Mouse (Mus musculus): ENCODE measurements around the gene Mns1. TPM values are rescaled to one million over a fixed set of nuclear protein-coding genes. Genes with fewer than 3 reads are reported as not detected.
A peak's percentile ranks its signal among the peaks of the same experiment; 100 is the strongest.
"Not testable (repeated sequence)": the region's sequence is repeated elsewhere in the genome, so short reads cannot be mapped to it uniquely, and the experiment has no call there.

Mns1 gene
- total RNA-seq (2022) = under 1 TPM in 3 of 4 experiments, not detected in 1; 0.12 to 0.22 (median 0.14) TPM

DNA sequence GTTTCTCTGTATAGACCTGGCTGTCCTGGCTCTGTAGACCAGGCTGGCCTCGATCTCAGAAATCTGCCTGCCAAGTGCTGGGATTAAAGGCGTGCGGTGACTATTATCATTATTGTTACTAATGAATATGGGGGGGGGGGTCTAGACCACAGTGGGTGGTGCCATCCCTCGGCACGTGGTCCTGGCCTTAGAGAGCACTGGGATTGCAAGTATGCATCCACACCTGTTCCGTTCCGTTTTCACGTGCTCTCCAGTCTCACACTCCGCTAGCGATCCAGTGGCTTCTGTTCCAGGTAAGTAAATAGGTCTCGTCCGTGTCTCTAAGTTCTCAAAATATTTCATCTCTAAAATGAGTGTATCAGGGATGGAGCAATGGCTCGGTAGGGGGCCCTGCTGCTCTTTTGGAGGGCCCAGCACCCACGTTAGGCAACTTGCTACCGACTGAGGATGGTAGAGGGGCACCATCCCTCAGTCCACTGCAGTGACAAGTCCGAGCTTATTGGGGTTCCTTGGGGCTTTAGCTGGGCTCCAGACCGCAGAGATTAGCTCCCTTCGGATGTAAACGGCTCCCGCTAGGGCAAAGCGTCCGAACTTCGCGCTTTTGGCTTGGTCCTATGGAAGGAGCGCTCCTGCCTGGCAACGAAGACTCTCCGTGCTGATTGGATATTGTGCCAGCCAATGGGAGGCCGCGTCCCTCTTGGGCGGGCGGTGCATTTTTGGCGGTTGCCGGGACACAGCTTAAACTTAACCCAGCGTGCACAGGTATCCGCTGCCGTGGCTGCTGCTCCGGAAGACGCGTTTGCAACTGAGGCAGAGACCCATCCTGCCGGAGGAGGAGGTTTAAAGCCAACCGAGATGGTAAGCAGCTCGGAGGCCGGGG, at the start of gene Mns1:
Gene Mns1 (plus strand): TSS at position 190 of the 880 bp plus-strand sequence.
- peak; percentile 95 for DNase-seq (ENCODE audit: low spot score)

DNA sequence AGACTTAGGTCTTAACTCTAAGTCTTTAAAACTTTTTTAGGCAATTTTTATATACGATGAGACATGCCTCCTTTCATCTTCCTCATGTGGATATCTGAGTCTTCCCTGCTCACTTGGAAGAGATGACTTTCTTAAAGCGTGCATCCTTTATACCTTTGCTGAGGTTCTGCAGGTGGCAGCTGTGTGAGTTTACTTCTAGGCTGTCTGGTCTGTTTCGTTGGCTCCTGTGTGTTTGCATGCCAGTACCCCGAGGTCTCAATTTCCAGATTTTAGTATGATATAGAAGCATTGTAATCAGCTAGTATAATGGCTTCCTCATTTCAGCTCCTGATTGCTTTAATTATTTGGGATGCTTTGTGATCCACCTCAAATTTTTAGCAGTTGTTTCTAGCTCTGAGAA, 48.9 kb upstream of the Mns1 start:
- DNase-seq (ENCODE audit: low spot score) = no peak

DNA sequence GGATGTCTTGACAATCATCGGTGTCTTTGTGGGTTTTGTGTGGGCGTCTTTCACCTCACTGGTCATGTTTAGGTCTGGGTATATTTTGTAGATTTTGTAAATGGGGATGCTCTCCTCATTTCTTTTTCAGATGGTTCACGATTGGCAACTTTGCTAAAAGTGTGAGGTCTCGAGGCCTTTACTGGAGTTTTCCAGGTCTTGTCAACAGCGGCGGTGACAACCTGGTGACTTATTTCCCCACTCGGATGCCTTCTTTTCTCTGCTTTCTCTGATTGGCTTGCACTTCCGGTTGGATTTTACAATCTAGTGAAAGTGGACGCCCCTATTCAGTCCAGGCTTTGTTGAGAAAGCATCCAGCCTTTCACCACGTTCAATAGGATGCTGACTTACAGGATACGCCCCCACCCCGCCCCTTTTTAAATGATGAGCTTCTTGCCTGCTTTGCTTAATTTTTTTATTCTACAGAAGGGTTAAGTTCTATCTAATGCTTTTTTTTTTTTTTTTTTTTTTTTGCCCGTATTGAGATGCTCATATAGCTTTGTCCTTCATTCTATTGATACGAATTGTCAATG, 48.3 kb upstream of the Mns1 start:
- no peak for DNase-seq (ENCODE audit: low spot score)

DNA sequence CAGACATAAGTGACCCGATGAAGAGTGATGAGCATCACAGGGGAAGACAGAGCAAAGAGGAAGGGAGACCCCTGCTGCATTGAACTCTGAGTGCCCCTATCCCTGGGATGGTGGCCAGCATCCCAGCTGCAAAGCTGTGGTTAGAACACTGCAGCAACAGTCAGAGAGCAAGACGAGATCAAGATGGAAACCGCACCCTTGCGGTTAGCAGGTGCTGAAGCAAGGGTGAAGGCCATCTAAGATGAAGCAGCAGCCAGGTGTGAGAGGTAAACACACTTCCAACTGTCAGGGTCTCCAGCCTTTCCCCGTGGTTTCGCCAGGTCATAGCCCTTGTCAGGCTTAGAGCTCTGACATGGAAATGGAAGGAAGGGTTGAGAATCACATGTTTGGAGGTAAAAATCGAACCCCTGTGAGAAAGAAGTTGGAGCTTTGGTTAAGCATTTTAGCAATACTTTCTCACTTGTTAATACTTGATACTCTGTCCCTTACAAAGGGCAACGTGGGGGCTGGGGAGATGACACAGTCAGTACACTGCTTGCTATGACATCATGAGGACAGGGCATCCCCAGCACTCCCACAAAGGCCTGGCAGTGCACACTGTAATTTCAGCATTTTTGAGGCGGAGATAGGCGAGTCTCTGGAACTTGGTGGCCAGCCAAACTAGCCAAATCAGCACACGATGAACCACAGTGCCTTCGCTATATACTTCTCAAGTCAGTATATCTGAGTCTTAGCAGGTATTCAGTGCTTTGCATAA, 47.3 kb upstream of the Mns1 start:
- DNase-seq (ENCODE audit: low spot score) = no peak

DNA sequence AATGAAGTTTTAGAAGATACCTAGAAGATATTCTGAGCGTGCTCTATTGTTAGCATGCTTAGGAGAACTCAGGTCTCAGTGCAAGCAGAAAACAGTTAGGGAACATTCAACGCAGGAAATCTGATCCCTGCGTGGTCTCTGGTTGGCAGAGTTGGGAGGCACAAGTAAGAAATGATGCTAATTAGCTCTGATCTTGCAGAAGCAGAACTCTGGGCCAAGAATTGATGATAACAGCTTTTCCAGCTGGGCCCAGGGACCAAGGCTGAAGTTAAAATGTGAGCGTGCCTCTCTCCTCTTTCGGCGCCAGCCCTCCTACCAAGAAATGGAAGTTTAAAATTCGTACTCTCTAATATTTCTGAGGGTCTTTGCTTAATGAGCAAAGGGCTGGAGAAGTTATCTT, 45.1 kb upstream of the Mns1 start:
- DNase-seq (ENCODE audit: low spot score) = no peak

DNA sequence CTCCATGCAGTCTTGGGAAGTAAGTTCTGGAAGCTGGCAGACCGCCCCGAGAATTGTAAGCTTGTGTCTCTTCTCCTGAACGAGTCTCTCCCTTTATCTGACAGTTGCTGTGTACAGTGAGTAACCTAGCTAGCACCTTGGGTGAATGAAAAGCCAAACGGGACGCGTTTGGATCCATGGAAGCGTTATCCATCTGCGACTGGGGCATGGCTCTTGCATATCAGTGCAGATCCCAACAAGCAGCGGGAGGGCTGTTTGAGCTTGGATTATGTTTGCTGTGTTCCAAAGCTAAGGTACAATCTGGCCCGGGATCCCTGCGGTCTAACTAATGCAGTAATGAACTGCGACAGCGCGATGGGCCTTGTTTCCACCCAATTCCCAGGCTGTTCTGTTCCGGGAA, 44.6 kb upstream of the Mns1 start:
- DNase-seq (ENCODE audit: low spot score) = no peak

DNA sequence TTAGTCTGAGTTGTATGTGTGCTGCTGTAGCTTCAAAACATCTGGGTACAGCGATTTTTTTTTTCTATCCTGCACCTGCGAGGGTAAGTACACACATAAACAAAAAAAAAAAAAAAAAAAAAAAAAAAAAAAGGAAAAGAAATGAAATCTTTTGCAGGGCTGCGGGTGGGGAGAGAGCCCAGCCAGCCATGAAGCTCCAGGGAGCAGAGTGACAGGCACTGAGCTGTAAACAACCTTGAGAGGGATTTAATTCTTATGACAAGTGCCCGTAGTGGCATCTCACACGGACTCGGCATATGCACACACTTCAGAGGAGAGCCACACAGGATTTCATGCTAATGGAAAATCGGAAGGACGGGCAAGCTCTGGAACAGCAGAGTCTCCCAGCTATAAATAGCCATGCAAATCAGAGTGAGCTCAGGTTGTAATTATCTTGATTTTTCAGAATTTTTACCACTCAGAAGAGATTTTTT, 43.9 kb upstream of the Mns1 start:
- no peak for DNase-seq (ENCODE audit: low spot score)

DNA sequence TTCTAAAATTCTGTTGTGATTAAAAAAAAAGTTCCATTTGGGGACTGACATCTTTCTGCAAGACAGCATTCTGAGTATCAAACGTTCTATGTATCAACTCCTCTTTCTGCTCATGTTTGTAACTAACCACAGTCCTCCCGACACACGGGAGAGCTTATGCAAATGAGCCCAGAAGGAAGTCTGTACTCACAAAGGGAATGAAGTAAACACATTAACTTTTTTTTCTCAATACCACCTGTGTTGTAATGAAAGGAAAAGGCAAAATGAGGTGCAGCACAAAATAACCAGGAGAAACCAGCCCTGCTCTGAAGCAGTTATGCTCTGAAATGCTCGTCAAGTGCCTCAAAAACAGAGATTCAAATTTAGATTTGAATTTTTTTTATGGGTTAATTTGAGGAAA, 37.7 kb upstream of the Mns1 start:
- DNase-seq (ENCODE audit: low spot score) = no peak

DNA sequence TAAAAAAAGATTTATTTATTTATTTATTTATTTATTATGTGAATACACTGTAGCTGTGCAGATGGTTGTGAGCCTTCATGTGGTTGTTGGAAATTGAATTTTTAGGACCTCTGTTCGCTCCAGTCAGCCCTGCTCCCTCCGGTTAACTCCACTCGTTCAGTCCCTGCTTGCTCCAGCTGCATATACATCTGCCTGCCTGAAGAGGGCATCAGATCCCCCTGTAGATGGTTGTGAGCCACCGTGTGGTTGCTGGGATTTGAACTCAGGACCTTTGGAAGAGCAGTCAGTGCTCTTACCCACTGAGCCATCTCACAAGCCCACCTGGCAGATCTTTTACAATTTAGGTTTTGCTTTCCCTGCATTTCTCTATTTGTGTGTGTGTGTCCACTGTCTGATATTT, 36.0 kb upstream of the Mns1 start:
- not testable (repeated sequence) for DNase-seq (ENCODE audit: low spot score)

DNA sequence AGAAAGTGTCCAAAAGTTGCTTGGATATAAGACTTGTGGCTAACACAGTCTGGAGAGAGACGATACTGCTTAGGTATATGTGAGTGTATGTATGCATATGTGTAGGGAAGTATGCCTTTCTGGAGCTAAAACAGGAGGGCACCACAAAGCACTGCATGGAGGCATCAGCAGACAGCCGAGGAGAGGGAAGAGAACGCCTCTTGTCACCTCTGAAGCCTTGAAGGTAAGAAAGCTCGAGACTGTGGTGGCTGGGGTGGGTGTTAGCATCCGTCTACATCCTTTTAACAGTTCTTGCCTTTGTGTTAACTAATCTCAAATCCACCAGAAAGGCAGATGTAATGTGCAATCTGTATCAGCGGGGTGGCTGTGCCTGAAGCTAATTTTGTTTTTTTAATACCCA, 34.4 kb upstream of the Mns1 start:
- DNase-seq (ENCODE audit: low spot score) = no peak

DNA sequence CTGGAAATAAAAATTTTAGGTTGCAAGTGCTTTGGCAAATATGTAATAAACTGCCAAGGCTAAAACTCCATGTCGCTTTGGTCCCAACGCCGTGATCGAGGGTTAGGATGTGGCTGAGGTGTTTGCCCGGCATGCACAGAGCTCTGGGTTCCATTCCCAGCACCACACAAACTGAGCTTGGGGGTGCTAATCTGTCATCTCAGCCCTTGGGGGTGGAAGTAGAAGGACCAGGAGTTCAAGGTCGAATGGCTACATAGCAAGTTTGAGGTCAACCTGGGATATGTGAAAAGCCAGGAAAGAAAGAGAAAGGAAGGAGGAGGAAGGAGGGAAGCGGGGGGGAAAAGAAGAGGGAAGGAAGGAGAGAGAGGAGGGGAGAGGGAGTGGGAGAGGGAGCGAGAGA, 33.4 kb upstream of the Mns1 start:
- DNase-seq (ENCODE audit: low spot score) = no peak

DNA sequence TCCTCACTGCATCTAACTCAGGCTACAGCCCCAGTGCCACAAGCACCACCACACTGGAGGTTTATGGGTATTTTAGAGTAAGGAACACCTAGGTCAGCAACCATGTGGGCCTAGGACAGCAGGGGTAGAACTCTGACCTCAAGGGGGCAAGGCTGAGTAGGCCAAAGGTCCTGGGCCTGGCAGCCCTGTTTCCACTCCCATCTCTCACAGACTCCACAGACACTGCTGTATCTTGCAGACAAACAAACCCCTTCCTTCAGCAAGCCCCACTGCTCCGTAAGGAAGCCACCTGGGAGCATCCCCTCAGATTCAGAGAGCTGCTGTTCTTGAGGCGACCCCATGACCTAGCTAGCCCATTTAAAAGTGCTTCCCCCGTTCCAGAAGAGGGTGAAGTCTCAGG, 32.9 kb upstream of the Mns1 start:
- no peak for DNase-seq (ENCODE audit: low spot score)

DNA sequence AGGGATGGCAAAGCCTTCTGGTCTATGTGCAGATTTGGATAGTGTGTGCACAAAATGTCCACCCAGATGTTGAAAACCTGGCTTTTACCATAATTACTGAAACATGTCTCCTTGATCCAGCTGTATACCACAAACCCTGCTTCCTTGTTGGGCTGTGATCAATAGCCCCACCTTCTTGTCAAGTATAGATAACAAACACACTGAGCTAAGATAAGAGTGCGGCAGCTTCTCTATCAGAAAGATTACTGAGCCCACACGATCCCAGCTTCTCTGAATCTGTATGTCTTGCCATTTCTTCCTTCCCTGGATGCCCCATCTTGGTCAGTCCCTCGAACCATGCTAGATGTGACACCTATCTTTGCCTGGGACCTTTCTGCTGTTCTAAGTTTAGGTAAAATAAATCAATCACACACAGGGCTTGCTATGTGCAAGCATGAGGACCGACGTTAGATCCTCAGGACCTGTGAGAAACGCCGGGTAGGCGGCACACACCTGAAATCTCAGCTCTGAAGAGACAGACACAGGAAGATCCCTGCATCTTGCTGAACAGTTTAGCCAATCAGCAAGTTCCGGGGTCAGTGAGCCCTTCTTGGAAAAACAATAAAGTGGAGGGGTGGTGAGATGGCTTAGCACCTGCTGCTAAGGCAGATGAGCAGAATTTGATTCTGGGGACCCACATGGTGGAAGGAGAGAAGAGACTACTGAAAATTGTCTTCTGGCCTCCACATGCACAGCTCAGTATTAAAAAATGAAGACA, 31.8 kb upstream of the Mns1 start:
- DNase-seq (ENCODE audit: low spot score) = no peak

DNA sequence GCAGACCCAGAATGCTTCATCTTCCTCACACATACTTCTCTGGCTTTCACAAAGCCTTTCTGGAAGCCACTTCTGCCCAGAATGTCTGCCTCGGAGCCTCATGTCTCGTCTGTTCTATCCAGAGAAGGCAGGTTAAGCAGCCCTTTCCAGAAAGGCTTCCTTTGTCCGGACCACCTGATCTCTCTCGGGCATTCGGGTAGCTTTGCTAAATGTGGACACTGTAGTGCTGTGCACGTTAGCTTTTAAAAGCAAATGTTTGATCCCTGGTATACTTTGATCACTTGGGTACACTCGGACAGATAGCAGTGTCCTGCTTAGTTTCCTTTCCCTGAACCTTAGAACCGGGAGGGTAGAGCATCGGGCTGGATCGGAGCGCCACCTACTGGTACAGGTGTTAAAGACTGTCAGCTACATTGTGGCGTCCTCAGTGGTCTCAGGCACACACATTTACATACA, 29.7 kb upstream of the Mns1 start:
- peak; percentile 67 for DNase-seq (ENCODE audit: low spot score)

DNA sequence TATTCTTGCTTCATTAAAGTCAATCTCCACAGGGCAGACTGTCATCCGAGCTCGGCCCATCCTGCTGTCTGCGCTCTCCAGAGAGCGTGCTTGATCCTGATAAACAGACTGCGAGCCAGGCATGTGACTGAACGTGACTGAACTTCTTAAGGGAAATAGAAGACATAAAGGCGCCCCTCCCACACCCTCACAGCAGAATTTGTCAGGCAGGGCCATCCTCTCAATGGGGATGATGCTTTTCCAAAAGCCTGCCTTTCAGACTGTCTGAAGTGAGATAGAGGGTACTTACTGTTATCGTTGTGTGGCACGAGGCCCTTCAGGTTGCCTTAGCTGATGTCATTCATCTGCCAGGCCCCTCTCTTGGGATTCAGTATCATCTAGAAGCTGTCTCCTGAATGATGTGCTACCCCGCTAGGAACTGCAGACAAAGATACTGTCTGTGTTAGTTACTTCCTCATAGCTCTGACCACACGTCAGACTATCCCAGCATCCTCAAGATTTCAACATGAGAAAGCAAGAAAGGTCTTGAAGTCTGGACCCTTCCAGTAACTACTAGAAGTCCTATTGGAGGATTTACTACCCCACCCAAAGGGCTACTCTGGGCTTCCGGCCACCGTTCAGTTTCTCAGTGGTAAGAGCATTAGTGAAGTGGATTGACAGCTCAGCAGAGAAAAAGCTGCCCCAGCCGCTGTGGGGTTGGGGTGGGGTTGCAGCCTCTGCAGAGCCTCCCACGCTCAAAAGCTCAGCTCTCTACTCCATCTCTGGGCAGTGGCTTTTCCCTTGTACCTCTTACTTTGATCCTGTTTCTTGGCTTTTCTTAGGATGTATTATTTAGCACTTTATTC, 28.2 kb upstream of the Mns1 start:
- DNase-seq (ENCODE audit: low spot score) = no peak

DNA sequence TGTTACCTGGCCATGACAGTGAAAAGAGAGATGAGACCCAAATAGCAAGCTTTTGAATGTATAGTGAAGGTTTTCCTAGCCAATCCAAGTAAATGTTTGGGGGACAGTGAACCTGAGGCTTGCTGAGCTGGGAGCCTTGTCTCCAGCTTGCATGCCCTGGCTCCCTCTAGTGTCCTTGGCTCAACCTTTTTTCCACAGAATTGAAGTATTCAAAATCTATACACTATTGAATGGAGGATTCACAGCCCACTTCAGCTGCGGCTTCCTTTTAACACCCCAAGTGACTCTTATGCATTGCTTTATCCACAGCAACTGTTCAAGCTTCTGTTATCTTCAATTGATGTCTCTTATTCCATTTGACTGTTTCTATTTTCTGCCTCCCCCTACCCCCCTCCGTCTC, 26.1 kb upstream of the Mns1 start:
- no peak for DNase-seq (ENCODE audit: low spot score)

DNA sequence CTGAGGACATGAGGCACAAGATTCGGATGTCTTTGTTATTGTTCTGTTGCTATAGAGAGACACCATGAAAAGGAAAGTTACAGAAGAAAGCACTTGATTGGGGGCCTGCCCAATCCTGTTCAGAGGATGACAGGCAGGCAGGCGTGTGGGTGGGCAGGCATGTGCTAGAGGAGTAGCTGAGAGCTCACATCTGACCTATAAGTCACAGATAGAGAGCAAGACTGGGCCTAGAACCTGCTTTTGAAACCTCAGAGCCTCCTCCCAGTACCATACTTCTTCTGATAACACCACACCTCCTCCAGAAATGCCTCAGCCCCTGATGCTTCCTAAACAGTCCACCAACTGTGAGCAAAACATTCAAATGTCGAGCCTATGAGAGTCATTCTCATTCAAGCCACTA, 19.4 kb upstream of the Mns1 start:
- no peak for DNase-seq (ENCODE audit: low spot score)

DNA sequence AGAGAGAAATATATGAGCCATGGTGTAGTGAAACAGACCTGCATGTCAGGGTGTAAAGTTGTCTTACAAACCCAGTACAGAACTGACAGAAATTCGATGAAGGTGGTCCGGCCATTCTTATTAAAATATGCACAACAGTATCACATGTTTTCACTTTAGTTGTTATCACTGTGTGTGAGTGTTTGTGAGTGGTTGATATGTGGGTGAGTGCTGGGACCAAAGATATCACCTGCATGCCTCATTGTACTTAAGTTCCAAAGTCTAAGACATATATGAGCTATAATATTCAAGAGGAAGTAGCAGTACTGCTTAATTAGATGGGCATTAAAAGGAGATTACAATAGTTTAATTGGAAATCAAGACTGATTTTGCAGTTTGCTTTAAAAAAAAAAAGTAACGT, 17.3 kb upstream of the Mns1 start:
- DNase-seq (ENCODE audit: low spot score) = no peak

DNA sequence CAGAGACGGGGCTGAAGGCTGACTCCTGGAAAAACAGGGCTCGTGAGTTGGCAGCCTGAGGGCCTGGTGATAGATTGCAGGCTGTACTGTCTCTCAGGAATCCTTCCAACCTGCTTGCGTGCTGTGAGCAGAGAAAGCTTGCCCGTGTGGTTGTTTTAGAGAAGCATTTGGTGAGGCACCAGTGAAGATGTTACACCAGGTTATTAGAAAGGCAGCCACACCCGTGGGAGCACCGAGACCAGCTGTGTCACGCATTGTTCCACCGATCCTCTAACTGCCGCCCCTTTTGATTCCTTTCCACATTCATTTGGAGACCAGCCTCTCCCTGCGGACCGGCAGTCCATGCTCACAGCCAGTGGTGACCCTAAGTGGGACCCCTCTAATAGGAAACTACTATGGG, 15.5 kb upstream of the Mns1 start:
- no peak for DNase-seq (ENCODE audit: low spot score)

DNA sequence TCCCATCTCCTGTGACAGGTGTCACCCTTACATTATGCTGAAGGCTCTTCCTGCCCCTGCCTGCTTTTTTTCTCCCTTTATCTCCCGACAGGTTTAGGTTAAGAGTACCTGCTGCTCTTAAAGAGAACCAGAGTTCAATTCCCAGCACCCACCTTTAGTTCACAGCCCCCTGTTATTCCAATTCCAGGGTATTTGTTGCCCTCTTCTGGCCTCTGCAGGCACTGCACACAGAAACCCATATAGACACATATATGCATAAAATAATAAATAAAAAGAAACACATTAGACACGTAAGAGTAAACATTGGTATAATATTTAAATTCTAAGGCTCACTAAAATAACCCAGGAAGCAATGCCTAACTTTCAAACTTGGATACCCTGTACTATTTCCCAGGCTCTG, 15.1 kb upstream of the Mns1 start:
- no peak for DNase-seq (ENCODE audit: low spot score)
